Mouse (Mus musculus) midbrain, embryonic 11.5 days (tissue): Measurements from ENCODE around the gene Lemd2. TPM values are rescaled to one million over a fixed set of nuclear protein-coding genes. Genes with fewer than 3 reads are reported as not detected.

Source experiments
- ATAC-seq: fragments of 200-750 bp; cut with Nextera tagmentation; 2 replicates; pipeline ENCODE4 v1.8.0; 2017; ENCODE audit warnings: moderate TSS enrichment, moderate library complexity; ENCODE audit not compliant: low FRiP score
- DNase-seq: peaks from one replicate; pipeline ENCODE4 v3.0.0; 2015; ENCODE audit warnings: low spot score; ENCODE audit errors: missing footprints
- H3K27ac ChIP-seq: fragments of 300-500 bp; sonication (generic); 2 replicates; pipeline ENCODE4 v1.5.1; 2014; ENCODE audit warnings: low read depth, low read length
- H3K27me3 ChIP-seq: fragments of 300-500 bp; sonication (generic); 2 replicates; pipeline ENCODE4 v1.6.1; 2014; ENCODE audit warnings: mild to moderate bottlenecking, low read length, moderate library complexity, mixed read lengths; ENCODE audit not compliant: control insufficient read depth, insufficient read depth
- H3K36me3 ChIP-seq: fragments of 300-500 bp; sonication (generic); 2 replicates; pipeline ENCODE4 v1.6.1; 2014; ENCODE audit warnings: mild to moderate bottlenecking, low read length, moderate library complexity, mixed read lengths; ENCODE audit not compliant: control insufficient read depth, insufficient read depth
- H3K4me1 ChIP-seq: fragments of 300-500 bp; sonication (generic); 2 replicates; pipeline ENCODE4 v1.6.1; 2014; ENCODE audit warnings: low read length; ENCODE audit not compliant: control insufficient read depth, insufficient read depth
- H3K4me2 ChIP-seq: fragments of 300-500 bp; sonication (generic); 2 replicates; pipeline ENCODE4 v1.6.1; 2014; ENCODE audit warnings: mild to moderate bottlenecking, moderate library complexity
- H3K4me3 ChIP-seq: fragments of 300-500 bp; sonication (generic); 2 replicates; pipeline ENCODE4 v1.5.1; 2014; ENCODE audit warnings: low read depth, low read length
- H3K9ac ChIP-seq: fragments of 300-500 bp; sonication (generic); 2 replicates; pipeline ENCODE4 v1.6.1; 2014; ENCODE audit warnings: low read length
- H3K9me3 ChIP-seq: fragments of 300-500 bp; sonication (generic); 2 replicates; pipeline ENCODE4 v1.6.1; 2016; ENCODE audit warnings: low read length; ENCODE audit not compliant: control insufficient read depth
- WGBS: fragments of 180-500 bp; shearing (Covaris S2); extraction: QIAGEN DNeasy Blood & Tissue Kit; methylation state at CpG from one replicate; pipeline ENCODE4 v1.1.7; 2014; 5-methylcytosine and 5-hydroxymethylcytosine counted together
- polyA plus RNA-seq: library from polyadenylated mRNA; unstranded; fragments of >200 nt; fragmentation: Nextera tagmentation; extraction: Ambion mirVana; gene quantifications from 2 replicates; pipeline ENCODE4 v1.2.1, GENCODE M21; 2014

The Lemd2 gene
- polyA plus RNA-seq, 1 experiment from 2014 or later = 16.3 TPM

GRCm38 (mm10) chr17:27212768-27213525 lies 8.7 kb upstream of the Lemd2 start:
- Histone ChIP-seq H3K4me1 (0 out of 2 replicates have a peak, but pooled peaks cover 2% of the 10 kb centered on the region), H3K4me2 (no peak overlapping the region), H3K9ac (no peak overlapping the region), H3K36me3 (no peaks in the 10 kb centered on the region), H3K27ac (no peak overlapping the region), H3K27me3 (no peaks in the 10 kb centered on the region), H3K4me3 (no peak overlapping the region), H3K9me3 (no peaks in the 10 kb centered on the region)
- peak; percentile 86 for DNase-seq
- 4% methylated on average over 11 of the region's 11 CpGs for WGBS
- ATAC-seq = peak; percentile 73

DNA sequence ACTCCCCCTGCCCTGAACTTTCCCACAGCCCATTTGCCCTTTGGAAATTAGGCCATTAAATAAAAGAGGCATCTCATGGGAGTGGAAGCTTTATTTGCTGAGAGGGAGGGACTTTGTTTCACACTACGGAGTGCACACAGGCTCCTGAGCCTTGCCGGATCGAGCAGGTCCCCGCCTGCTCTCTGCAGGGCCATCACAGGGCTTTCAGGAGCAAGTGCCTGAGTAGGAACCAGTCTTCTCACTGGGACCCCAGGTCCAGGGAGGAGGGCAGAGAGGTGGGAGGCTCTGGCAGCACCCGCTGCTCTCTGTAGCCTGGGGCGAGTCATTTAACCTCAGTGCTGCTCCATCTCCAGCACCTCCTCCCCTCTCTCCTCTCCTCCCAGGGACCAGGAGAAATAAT lies 7.7 kb upstream of the Lemd2 start:
- H3K9ac ChIP-seq = no peak overlapping the region
- H3K4me3 ChIP-seq = no peak overlapping the region
- 0 out of 2 replicates have a peak, but pooled peaks cover 2% of the 10 kb centered on the region for H3K4me1 ChIP-seq
- no peak overlapping the region for H3K27ac ChIP-seq
- no peak for DNase-seq
- no peaks in the 10 kb centered on the region for H3K27me3 ChIP-seq
- no peak for ATAC-seq
- no peaks in the 10 kb centered on the region for H3K9me3 ChIP-seq
- no peaks in the 10 kb centered on the region for H3K36me3 ChIP-seq
- H3K4me2 ChIP-seq = no peak overlapping the region
- 38% methylated on average over 6 of the region's 6 CpGs for WGBS

DNA sequence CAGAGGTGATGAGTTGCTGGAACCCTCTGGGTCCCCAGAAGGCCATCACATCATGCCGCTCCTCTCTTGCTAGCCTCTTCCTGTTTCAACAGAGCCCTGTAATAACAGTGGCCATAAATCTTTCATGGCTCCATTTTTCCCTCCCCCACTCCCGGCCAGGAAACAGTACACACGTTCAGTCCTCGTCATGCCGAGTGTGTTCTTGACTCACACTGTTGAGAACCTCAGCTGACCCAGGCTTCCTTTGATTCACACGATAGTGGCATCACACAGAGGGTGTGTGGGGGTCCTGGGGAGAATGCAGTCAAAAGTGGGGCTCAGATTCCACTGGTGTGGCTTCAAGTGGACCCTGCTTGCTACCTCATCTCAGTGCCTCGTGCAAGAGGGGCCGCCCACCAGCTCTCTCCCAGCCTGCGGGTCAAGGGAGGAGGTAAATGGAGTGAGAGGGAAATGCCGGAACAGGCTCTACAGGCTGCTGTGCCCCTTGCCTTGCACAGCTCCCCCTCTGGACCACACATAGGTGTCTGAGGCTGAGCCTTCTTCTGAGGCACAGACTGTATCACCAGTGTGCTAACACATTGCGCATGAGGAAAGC lies 2.9 kb upstream of the Lemd2 start:
- ATAC-seq = no peak
- no peak overlapping the region for H3K27ac ChIP-seq
- H3K4me2 ChIP-seq = no peak overlapping the region
- no peaks in the 10 kb centered on the region for H3K36me3 ChIP-seq
- H3K4me3 ChIP-seq = no peak overlapping the region
- no peak for DNase-seq
- WGBS = 81% methylated on average over 11 of the region's 11 CpGs
- H3K4me1 ChIP-seq = peaks cover 15% of the 10 kb centered on the region
- no peaks in the 10 kb centered on the region for H3K9me3 ChIP-seq
- no peak overlapping the region for H3K9ac ChIP-seq
- no peaks in the 10 kb centered on the region for H3K27me3 ChIP-seq

- H3K36me3 ChIP-seq = peaks cover 5% of the 10 kb centered on the region
- peak overlapping the region; percentile 98 for H3K4me3 ChIP-seq
- peak overlapping the region; percentile 92 for H3K27ac ChIP-seq
- peak overlapping the region; percentile 94 for H3K4me2 ChIP-seq
- H3K9ac ChIP-seq = peak overlapping the region; percentile 99
- H3K9me3 ChIP-seq = no peaks in the 10 kb centered on the region
- under 1% methylated on average over 72 of the region's 74 CpGs for WGBS
- DNase-seq (peak; percentile 94), ATAC-seq (peak; percentile 71)
- no peaks in the 10 kb centered on the region for H3K27me3 ChIP-seq
- H3K4me1 ChIP-seq = peaks cover 12% of the 10 kb centered on the region
Measured at GRCm38 (mm10) chr17:27203358-27204074, 753 bp downstream of the Lemd2 start.

GRCm38 (mm10) chr17:27202919-27203357 lies 1.3 kb downstream of the Lemd2 start:
- Histone ChIP-seq H3K36me3 (peaks cover 5% of the 10 kb centered on the region), H3K4me3 (peak overlapping the region; percentile 98), H3K27ac (no peak overlapping the region), H3K9me3 (no peaks in the 10 kb centered on the region), H3K4me2 (peak overlapping the region; percentile 94), H3K9ac (peak overlapping the region; percentile 99), H3K27me3 (no peaks in the 10 kb centered on the region), H3K4me1 (peaks cover 12% of the 10 kb centered on the region)
- DNase-seq (no peak), ATAC-seq (no peak)
- WGBS = 51% methylated on average over 13 of the region's 14 CpGs

- Histone ChIP-seq H3K27me3 (no peaks in the 10 kb centered on the region), H3K4me2 (no peak overlapping the region), H3K9me3 (no peaks in the 10 kb centered on the region), H3K27ac (no peak overlapping the region), H3K4me3 (no peak overlapping the region), H3K9ac (no peak overlapping the region), H3K4me1 (peaks cover 12% of the 10 kb centered on the region), H3K36me3 (peaks cover 5% of the 10 kb centered on the region)
- ATAC-seq = no peak
- no peak for DNase-seq
- WGBS = 91% methylated on average over 2 of the region's 2 CpGs
Measured at GRCm38 (mm10) chr17:27201981-27202380, 2.3 kb downstream of the Lemd2 start.

- H3K9ac ChIP-seq = no peak overlapping the region
- H3K27ac ChIP-seq = no peak overlapping the region
- peaks cover 5% of the 10 kb centered on the region for H3K36me3 ChIP-seq
- H3K27me3 ChIP-seq = no peaks in the 10 kb centered on the region
- no peak for ATAC-seq
- no peak overlapping the region for H3K4me3 ChIP-seq
- H3K4me2 ChIP-seq = no peak overlapping the region
- peaks cover 12% of the 10 kb centered on the region for H3K4me1 ChIP-seq
- DNase-seq = no peak
- no peaks in the 10 kb centered on the region for H3K9me3 ChIP-seq
- WGBS = 91% methylated on average over 11 of the region's 11 CpGs
Measured at GRCm38 (mm10) chr17:27200801-27201200, 3.5 kb downstream of the Lemd2 start.

GRCm38 (mm10) chr17:27199864-27200263 lies 4.4 kb downstream of the Lemd2 start:
- Histone ChIP-seq H3K9me3 (no peaks in the 10 kb centered on the region), H3K36me3 (peaks cover 5% of the 10 kb centered on the region), H3K4me3 (no peak overlapping the region), H3K27ac (no peak overlapping the region), H3K4me2 (no peak overlapping the region), H3K9ac (no peak overlapping the region), H3K4me1 (peaks cover 14% of the 10 kb centered on the region), H3K27me3 (no peaks in the 10 kb centered on the region)
- DNase-seq (no peak), ATAC-seq (no peak)
- 64% methylated on average over 7 of the region's 7 CpGs for WGBS

- Histone ChIP-seq H3K9ac (no peak overlapping the region), H3K4me1 (peaks cover 15% of the 10 kb centered on the region), H3K9me3 (no peaks in the 10 kb centered on the region), H3K27ac (no peak overlapping the region), H3K36me3 (peaks cover 5% of the 10 kb centered on the region), H3K4me3 (no peak overlapping the region), H3K4me2 (no peak overlapping the region), H3K27me3 (no peaks in the 10 kb centered on the region)
- DNase-seq = no peak
- WGBS = 96% methylated on average over 9 of the region's 9 CpGs
- ATAC-seq = no peak
Measured at GRCm38 (mm10) chr17:27199205-27199604, 5.1 kb downstream of the Lemd2 start.
